Mouse (Mus musculus) limb, embryonic 14.5 days (tissue): ENCODE results near the gene Atoh8. TPM values are rescaled to one million over a fixed set of nuclear protein-coding genes. Genes with fewer than 3 reads are reported as not detected.

ENCODE experiments used
- ATAC-seq: fragments of 200-750 bp; cut with Nextera tagmentation; 2 replicates; pipeline ENCODE4 v1.8.0; 2017; ENCODE audit warnings: low read depth, moderate number of reproducible peaks, moderate TSS enrichment; ENCODE audit not compliant: low FRiP score
- DNase-seq: peaks from one replicate; pipeline ENCODE4 v3.0.0-alpha.2; 2015; ENCODE audit warnings: low spot score
- H3K27ac ChIP-seq: fragments of 300-500 bp; sonication (generic); replicated peaks from 2 replicates; pipeline ENCODE4 v1.5.1; 2014; ENCODE audit warnings: low read depth, mild to moderate bottlenecking, low read length, moderate library complexity, mixed read lengths
- H3K27me3 ChIP-seq: fragments of 300-500 bp; sonication (generic); 2 replicates; pipeline ENCODE4 v1.6.1; 2014; ENCODE audit warnings: low read length, mixed read lengths; ENCODE audit not compliant: control insufficient read depth, insufficient read depth
- H3K36me3 ChIP-seq: fragments of 300-500 bp; sonication (generic); 2 replicates; pipeline ENCODE4 v1.6.1; 2014; ENCODE audit warnings: mild to moderate bottlenecking, low read length, moderate library complexity, mixed read lengths; ENCODE audit not compliant: control insufficient read depth, insufficient read depth
- H3K4me1 ChIP-seq: fragments of 300-500 bp; sonication (generic); 2 replicates; pipeline ENCODE4 v1.6.1; 2014; ENCODE audit warnings: antibody characterized with exemption, low read length, mixed read lengths; ENCODE audit not compliant: control insufficient read depth, insufficient read depth
- H3K4me2 ChIP-seq: fragments of 300-500 bp; sonication (generic); replicated peaks from 2 replicates; pipeline ENCODE4 v1.6.1; 2014; ENCODE audit warnings: low read depth, mild to moderate bottlenecking, low read length, moderate library complexity; ENCODE audit not compliant: severe bottlenecking
- H3K4me3 ChIP-seq: fragments of 300-500 bp; sonication (generic); replicated peaks from 2 replicates; pipeline ENCODE4 v1.5.1; 2014; ENCODE audit warnings: low read length
- H3K9ac ChIP-seq: fragments of 300-500 bp; sonication (generic); 2 replicates; pipeline ENCODE4 v1.6.1; 2014; ENCODE audit warnings: mild to moderate bottlenecking, low read depth, low read length, moderate library complexity; ENCODE audit not compliant: severe bottlenecking
- H3K9me3 ChIP-seq: fragments of 300-500 bp; sonication (generic); 2 replicates; pipeline ENCODE4 v1.6.1; 2016; ENCODE audit warnings: low read length; ENCODE audit not compliant: control insufficient read depth
- POLR2A ChIP-seq: fragments of 200-500 bp; IDR thresholded peaks from 2 replicates; pipeline ENCODE4 v1.8.0; 2012; ENCODE audit warnings: inconsistent platforms, mild to moderate bottlenecking, moderate library complexity, borderline replicate concordance; ENCODE audit not compliant: insufficient read depth, insufficient read length; ENCODE audit errors: extremely low read depth
- WGBS: fragments of 180-500 bp; shearing (Covaris S2); extraction: QIAGEN DNeasy Blood & Tissue Kit; methylation state at CpG from one replicate; pipeline ENCODE4 v1.1.7; 2014; 5-methylcytosine and 5-hydroxymethylcytosine counted together
- polyA plus RNA-seq, 2 experiments: library from polyadenylated mRNA; depleted of rRNA in 1 of 2; stranded (reverse) in 1 of 2; unstranded in 1 of 2; fragments of >200 nt; fragmentation: Nextera tagmentation in 1 of 2; extraction: Ambion mirVana in 1 of 2; gene quantifications; 2 replicates each; pipeline versions ENCODE4 v1.2.1 to v1.2.3; 2012 to 2014

Atoh8 gene
- polyA plus RNA-seq, 2 experiments, result 15.1 to 19.8 TPM

GRCm38 (mm10) chr6:72189061-72189863, 46.1 kb downstream of the Atoh8 start:
- ATAC-seq, result peak; percentile 82
- H3K4me1 ChIP-seq, result peaks cover 32% of the 10 kb centered on the region
- no peak for TF ChIP-seq POLR2A

GRCm38 (mm10) chr6:72186809-72187208, 48.6 kb downstream of the Atoh8 start:
- TF ChIP-seq POLR2A, result no peak
- 68% methylated on average over 6 of the region's 6 CpGs for WGBS
- Histone ChIP-seq H3K4me1 (peaks cover 32% of the 10 kb centered on the region), H3K9ac (no peak overlapping the region), H3K27me3 (no peaks in the 10 kb centered on the region), H3K27ac (no peak overlapping the region), H3K4me3 (no peak overlapping the region), H3K4me2 (no peak overlapping the region), H3K9me3 (no peaks in the 10 kb centered on the region), H3K36me3 (no peaks in the 10 kb centered on the region)
- DNase-seq (no peak), ATAC-seq (no peak)

More at GRCm38 (mm10) chr6:72189061-72189863, 46.1 kb downstream of the Atoh8 start:
- Histone ChIP-seq H3K4me2 (peak overlapping the region; percentile 47), H3K27me3 (no peaks in the 10 kb centered on the region), H3K4me3 (peak overlapping the region; percentile 18), H3K9me3 (no peaks in the 10 kb centered on the region), H3K36me3 (no peaks in the 10 kb centered on the region), H3K9ac (peak overlapping the region; percentile 44; the same call in 1 of the 2 replicates), H3K27ac (peak overlapping the region; percentile 64)
- 1% methylated on average over 28 of the region's 29 CpGs for WGBS
- DNase-seq, result peak; percentile 83

GRCm38 (mm10) chr6:72185893-72186490, 49.4 kb downstream of the Atoh8 start:
- H3K4me2 ChIP-seq, result no peak overlapping the region
- peak; percentile 38; the same call in 1 of the 2 replicates for ATAC-seq
- 4% methylated on average over 6 of the region's 6 CpGs for WGBS
- TF ChIP-seq POLR2A, result no peak
- no peaks in the 10 kb centered on the region for H3K36me3 ChIP-seq
- no peak overlapping the region for H3K4me3 ChIP-seq
- no peak overlapping the region for H3K27ac ChIP-seq
- peaks cover 32% of the 10 kb centered on the region for H3K4me1 ChIP-seq
- peak; percentile 65 for DNase-seq
- no peaks in the 10 kb centered on the region for H3K27me3 ChIP-seq
- no peaks in the 10 kb centered on the region for H3K9me3 ChIP-seq
- H3K9ac ChIP-seq, result no peak overlapping the region

GRCm38 (mm10) chr6:72184576-72184975, 50.8 kb downstream of the Atoh8 start:
- Histone ChIP-seq H3K36me3 (no peaks in the 10 kb centered on the region), H3K4me1 (peaks cover 18% of the 10 kb centered on the region), H3K4me2 (no peak overlapping the region), H3K9me3 (no peaks in the 10 kb centered on the region), H3K9ac (no peak overlapping the region), H3K27ac (no peak overlapping the region), H3K27me3 (no peaks in the 10 kb centered on the region), H3K4me3 (no peak overlapping the region)
- TF ChIP-seq POLR2A, result no peak
- DNase-seq (no peak), ATAC-seq (no peak)
- WGBS, result 89% methylated on average over 5 of the region's 5 CpGs

GRCm38 (mm10) chr6:72179562-72180502, 55.5 kb downstream of the Atoh8 start:
- 70% methylated on average over 12 of the region's 12 CpGs for WGBS
- Histone ChIP-seq H3K4me2 (no peak overlapping the region), H3K9me3 (no peaks in the 10 kb centered on the region), H3K27me3 (no peaks in the 10 kb centered on the region), H3K4me1 (no peaks in the 10 kb centered on the region), H3K9ac (no peak overlapping the region), H3K36me3 (no peaks in the 10 kb centered on the region), H3K4me3 (no peak overlapping the region), H3K27ac (no peak overlapping the region)
- no peak for TF ChIP-seq POLR2A
- no peak for DNase-seq
- no peak for ATAC-seq
